Mouse (Mus musculus) lung, postnatal 0 days (tissue): ENCODE results near the gene Col8a2.

Experiments used
- CTCF ChIP-seq: IDR thresholded peaks from 2 replicates; pipeline ENCODE4 v1.5.1; 2016; ENCODE audit warnings: antibody characterized with exemption, mild to moderate bottlenecking
- EP300 ChIP-seq: IDR thresholded peaks from 2 replicates; pipeline ENCODE4 v1.6.1; 2016; ENCODE audit warnings: antibody characterized with exemption, mild to moderate bottlenecking, control low read depth

GRCm38 (mm10) chr4:126259063-126259462 lies 27.5 kb upstream of the Col8a2 start:
- TF ChIP-seq CTCF (no peak), EP300 (no peak)
